20 mouse cellular contexts compared by ENCODE assay signal in the genomic region with DNA sequence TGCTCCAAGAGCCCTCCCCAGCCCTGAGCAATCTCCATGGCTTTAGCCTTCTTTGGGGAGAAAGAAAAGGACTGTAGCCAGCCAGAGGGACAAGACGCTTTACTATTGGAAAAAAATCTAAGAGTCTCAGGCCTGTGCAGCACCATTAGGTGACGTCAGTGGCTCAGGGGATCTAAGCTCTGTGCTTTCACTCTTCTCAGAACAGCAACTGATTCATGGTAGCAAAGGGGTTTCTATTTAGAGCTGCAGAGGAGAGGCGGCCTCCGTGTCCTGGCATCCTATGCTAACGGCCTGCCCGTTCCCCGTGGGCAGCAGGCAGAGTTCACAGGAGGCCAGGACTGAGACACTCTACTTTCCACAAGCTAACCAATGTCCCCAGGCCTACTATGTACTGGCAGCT.
DNase-seq lines count a peak whose midpoint lies in the region; ATAC-seq lines count a peak whose summit lies in the region.
"Had no signal": no experiment of that assay in that cellular context is flagged by ENCODE, and none has a peak within 500 bp of the region (broad histone marks: within the 10 kb centered on the region; RNA-seq: fewer than 3 reads in every experiment).

No protein-coding gene starts in this region.

- H3K4me3 ChIP-seq in heart, embryonic 12.5 days, result no peak overlapping the region
- H3K4me3 ChIP-seq in heart, embryonic 13.5 days, result no peak overlapping the region
- H3K4me3 ChIP-seq: erythroblast, embryonic 14.5 days; liver, embryonic 13.5 days; megakaryocyte, embryonic 14.5 days had no signal

- H3K27me3 ChIP-seq in heart, embryonic 12.5 days (replicated peaks), result no peaks in the 10 kb centered on the region
- H3K27me3 ChIP-seq in heart, embryonic 13.5 days (replicated peaks), result no peaks in the 10 kb centered on the region
- H3K27me3 ChIP-seq: liver, embryonic 13.5 days had no signal

- H3K36me3 ChIP-seq in heart, embryonic 12.5 days, result no peaks in the 10 kb centered on the region
- no peaks in the 10 kb centered on the region for H3K36me3 ChIP-seq in heart, embryonic 13.5 days
- H3K36me3 ChIP-seq: liver, embryonic 13.5 days had no signal

- no peak overlapping the region for H3K4me2 ChIP-seq in heart, embryonic 12.5 days
- 0 out of 2 replicates have a peak overlapping the region, but pooled peaks have one; percentile 9 for H3K4me2 ChIP-seq in heart, embryonic 13.5 days
- H3K4me2 ChIP-seq: liver, embryonic 13.5 days had no signal

- no peak for ATAC-seq in heart, embryonic 12.5 days (ENCODE audit: insufficient number of reproducible peaks, low FRiP score)
- no peak for ATAC-seq in heart, embryonic 13.5 days (ENCODE audit: extremely low read depth, insufficient number of reproducible peaks, low FRiP score, low TSS enrichment)
- ATAC-seq: activated CD4-positive, CD25-positive, alpha-beta regulatory T cell, adult 4 months; CD4-positive, CD25-positive, alpha-beta regulatory T cell, adult 4 months; lung, postnatal 0 days had no signal

- no peak overlapping the region for H3K27ac ChIP-seq in heart, embryonic 12.5 days (ENCODE audit: poor library complexity, severe bottlenecking)
- H3K27ac ChIP-seq in heart, embryonic 13.5 days (replicated peaks), result no peak overlapping the region
- H3K27ac ChIP-seq: liver, embryonic 13.5 days had no signal

- 0 out of 2 replicates have a peak, but pooled peaks cover 3% of the 10 kb centered on the region for H3K4me1 ChIP-seq in heart, embryonic 12.5 days (replicated peaks)
- H3K4me1 ChIP-seq in heart, embryonic 13.5 days, result peaks cover 9% of the 10 kb centered on the region; the same call in 1 of the 2 replicates
- H3K4me1 ChIP-seq: liver, embryonic 13.5 days had no signal

- peak; percentile 30 to 60 for DNase-seq in heart, adult 18-20 months
- DNase-seq in right cerebral cortex, postnatal 25 days, result peak; percentile 57
- no peak for DNase-seq in right cerebral cortex, postnatal 14 days
- DNase-seq in skeletal muscle tissue, adult 2 months (ENCODE audit: low read depth, low spot score), result peak; percentile 64
- DNase-seq in urinary bladder, postnatal 25 days (ENCODE audit: low spot score), result no peak
- DNase-seq in embryo, embryonic 10 days (ENCODE audit: low spot score), result no peak
- DNase-seq: adrenal gland, postnatal 36 days; cerebellum, adult 11-12 months; embryo, embryonic 11 days; kidney, adult 9 months; liver, embryonic 13.5 days; right cerebral cortex, postnatal 4 days; thymus, postnatal 36 days had no signal

- no peaks in the 10 kb centered on the region for H3K9me3 ChIP-seq in heart, embryonic 12.5 days (replicated peaks)
- no peaks in the 10 kb centered on the region for H3K9me3 ChIP-seq in heart, embryonic 13.5 days
- H3K9me3 ChIP-seq: liver, embryonic 13.5 days had no signal

- 43% methylated on average over 7 of the region's 7 CpGs for WGBS in heart, embryonic 12.5 days
- WGBS in heart, embryonic 13.5 days, result 57% methylated on average over 7 of the region's 7 CpGs

- H3K9ac ChIP-seq in heart, embryonic 12.5 days, result no peak overlapping the region
- peak overlapping the region; percentile 45; the same call in 1 of the 2 replicates for H3K9ac ChIP-seq in heart, embryonic 13.5 days
- H3K9ac ChIP-seq: liver, embryonic 13.5 days had no signal

Comparison
In these comparisons a context has a peak if more than half of its experiments do, and no peak if none do; other contexts are left out.
1. DNase-seq: peak in heart, adult 18-20 months (2 of 2), right cerebral cortex, postnatal 25 days (single experiment) and skeletal muscle tissue, adult 2 months (single experiment); none in right cerebral cortex, postnatal 14 days (single experiment), urinary bladder, postnatal 25 days (single experiment) and embryo, embryonic 10 days (single experiment).